Mouse (Mus musculus) c-Kit-positive CD71-positive TER-119-negative erythroid progenitor cells, embryonic 14.5 days (primary cell): ENCODE measurements around the gene Gm27021.

Source experiments
- DNase-seq: peaks from one replicate; pipeline ENCODE4 v3.0.0-alpha.2; 2013; ENCODE audit warnings: low read depth

Gm27021 gene

DNA sequence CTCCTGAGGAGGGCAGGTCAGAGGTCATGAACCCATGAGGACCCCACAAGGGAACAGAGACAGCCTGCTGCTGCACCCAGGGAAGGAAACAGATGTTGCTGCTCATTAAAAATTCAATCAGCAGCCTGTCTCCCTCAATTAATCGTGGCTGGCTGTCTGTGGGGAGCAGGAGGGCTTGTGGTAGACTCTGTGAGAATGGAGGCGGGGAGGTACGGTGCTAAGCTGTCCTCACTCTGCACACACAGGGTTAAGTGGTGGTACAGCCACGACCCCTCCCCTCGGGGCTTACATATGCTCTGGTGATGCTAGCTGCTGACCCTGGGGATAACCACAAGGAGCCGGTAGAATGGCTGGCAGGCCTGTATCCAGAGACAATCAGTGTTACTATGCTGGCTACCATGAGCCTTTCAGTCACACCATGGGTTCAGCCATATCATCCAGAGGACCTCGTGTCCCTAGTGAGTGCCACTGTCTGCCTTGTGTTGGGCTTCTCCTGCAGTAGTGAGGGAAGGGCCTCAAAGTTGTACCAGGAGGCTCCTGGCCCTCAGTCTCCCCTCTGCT lies 102.6 kb downstream of the Gm27021 start:
- DNase-seq: no peak

DNA sequence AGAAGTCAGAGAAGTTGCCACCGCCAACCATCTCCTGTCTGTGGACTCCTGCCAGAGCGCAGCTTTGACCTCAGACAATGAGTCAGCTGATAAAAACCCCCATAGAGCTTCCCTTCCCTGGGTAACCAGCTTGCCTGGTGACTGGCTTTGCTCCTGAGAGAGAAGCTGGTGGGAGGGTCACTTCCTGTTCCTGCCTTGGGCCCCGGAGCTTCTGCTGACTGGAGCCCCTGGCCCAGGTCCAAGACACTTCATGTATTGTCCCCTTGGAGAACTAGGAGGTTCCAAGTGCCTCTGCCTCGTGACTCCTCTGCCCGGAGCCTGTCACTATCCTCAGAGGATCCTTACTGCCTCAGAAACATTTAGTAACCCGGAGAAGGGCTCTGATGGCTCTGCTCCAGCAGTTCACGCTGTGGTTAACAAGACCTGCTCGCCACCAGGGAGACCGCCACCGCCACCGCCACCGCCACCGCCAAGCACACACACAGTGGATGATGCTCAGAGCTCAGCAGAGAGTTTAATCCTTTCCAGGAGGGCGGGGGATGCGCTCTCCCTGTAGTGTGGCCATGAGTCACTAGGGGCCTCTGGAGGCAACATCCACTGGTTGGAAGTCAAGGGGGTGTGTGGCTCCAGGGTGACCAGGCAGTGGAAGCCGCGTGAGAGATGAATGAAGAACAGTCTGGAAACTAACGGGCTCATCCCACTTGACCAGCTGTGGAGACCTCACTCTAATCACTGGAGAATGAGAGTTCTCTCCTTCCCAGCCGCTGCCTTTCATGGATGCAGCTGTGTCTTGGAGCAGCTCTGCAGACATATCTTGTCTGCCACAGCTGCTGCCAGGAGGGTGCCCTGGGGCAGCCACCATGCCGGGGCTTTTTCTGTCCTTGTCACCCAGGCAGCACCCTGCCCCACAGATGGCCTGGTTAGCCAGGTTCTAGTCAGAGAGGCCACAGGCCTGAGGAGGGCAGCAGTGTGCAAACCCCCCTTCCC lies 103.7 kb downstream of the Gm27021 start:
- no peak for DNase-seq

- no peak for DNase-seq
These were observed 104.5 kb downstream of the Gm27021 start for GRCm38 (mm10) chr8:120563348-120563724.

DNA sequence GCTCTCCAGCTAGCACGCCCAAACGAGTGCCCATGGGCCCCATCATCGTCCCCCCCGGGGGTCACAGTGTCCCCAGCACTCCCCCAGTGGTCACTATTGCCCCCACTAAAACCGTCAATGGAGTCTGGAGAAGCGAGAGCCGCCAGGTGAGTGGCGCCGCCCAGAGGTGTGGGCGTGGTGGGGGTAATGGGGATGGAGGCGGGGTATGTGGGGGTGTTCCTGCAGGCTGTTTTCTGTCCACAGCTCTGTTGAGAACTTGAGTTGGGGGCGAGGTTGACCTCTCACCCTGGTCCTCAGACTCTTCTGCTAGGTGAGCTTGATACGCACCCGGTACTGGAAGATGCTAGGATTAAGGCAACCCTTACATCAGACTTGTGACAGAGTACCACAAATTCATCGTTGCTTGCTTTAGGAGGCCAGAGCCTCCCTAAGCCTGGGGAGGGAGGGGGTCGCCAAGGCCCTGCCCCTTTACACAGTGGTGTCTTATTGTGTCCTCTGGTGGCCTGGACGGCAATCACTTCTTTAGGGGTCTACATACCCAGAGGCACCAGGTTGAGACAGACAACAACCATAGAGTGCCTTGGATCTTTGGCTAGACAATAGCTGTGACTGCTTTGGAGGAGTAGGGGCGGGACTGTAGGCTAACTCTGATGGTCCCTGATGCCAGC lies 105.1 kb downstream of the Gm27021 start:
- DNase-seq: no peak

- DNase-seq: no peak
These were observed 106.1 kb downstream of the Gm27021 start for GRCm38 (mm10) chr8:120561539-120562435.

DNA sequence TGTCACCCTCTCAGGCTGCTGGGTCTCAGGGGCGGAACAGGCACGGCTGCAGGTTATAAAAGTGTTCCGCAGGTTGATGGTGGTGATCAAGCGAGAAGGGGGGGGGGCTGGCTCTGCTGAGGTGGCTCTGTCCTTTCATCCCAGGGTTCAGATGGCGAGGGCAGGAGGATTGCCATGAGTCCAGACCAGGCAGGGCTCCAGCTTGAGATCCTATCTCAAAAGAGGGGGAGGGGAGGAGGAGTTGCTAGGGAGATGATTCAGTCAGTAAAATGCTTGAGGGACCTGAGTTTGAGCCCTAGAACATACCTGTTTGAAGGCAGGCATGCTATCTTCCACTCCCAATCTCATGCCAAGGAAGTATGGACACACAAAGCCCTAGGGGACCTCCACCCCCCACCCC lies 107.3 kb downstream of the Gm27021 start:
- DNase-seq: no peak

DNA sequence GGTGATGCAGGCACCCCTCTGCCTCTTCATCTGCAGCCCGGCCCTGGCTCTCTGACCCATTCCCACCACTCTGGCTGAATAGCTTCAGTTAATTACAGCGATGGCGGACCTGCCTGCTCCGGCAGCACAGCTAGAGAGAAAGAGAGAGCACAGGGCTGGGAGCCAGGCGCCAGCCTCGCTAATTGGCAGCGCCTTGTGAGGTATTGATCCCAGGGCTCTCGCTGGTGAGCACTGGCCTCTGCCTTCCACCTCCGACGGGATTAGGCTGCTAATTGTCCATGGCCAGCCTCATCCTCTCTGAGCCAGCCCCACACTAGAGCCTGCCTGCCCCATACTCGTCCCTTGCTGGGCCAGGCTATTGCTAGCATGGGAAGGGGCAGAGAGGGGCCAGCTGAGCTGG lies 108.2 kb downstream of the Gm27021 start:
- no peak for DNase-seq
